Mouse (Mus musculus) olfactory bulb, adult 2 months (tissue): ENCODE data around the gene Olfr1341.

Experiments used
- CTCF ChIP-seq: fragments of 200-500 bp; IDR thresholded peaks from 2 replicates; pipeline ENCODE4 v1.5.1; 2012; ENCODE audit warnings: low read depth, mild to moderate bottlenecking, low read length, moderate library complexity; ENCODE audit not compliant: insufficient read depth
- POLR2A ChIP-seq: fragments of 200-500 bp; IDR thresholded peaks from 2 replicates; pipeline ENCODE4 v1.6.1; 2012; ENCODE audit warnings: mild to moderate bottlenecking, low read depth, low read length, moderate library complexity; ENCODE audit not compliant: insufficient read depth

- TF ChIP-seq POLR2A = no peak
- TF ChIP-seq CTCF = no peak
These were observed 44.7 kb upstream of the Olfr1341 start, which contains the start of gene Olfr62 for GRCm38 (mm10) chr4:118658652-118659051.
